Mouse (Mus musculus): Measurements from ENCODE around the gene Wdr82.
"Not testable (repeated sequence)": the region's sequence is repeated elsewhere in the genome, so short reads cannot be mapped to it uniquely, and the experiment has no call there.

Wdr82 gene

GRCm38 (mm10) chr9:106160426-106160825 is 10.3 kb upstream of the Wdr82 start:
- no peak for ATAC-seq (ENCODE audit: low TSS enrichment)

DNA sequence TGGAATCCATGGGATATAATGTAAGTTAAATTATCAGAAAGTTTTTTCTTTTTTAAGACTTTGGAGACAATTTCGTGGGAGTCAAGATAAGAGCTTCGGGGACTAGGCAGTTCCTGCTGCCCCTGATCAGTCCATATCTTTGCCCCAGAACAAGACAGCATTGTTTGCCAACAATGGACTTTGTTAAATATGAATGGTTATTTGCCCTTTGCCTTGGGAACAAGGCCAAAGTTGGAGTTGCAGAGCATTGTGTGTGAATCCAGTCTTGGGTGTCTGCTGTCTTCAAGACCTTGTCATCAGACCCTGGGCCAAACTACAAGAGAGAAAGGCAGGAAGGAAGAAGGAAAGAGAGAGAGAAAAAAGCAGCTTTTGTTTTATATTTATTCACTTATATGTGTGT is 4.0 kb upstream of the Wdr82 start:
- no peak for ATAC-seq (ENCODE audit: low TSS enrichment)

DNA sequence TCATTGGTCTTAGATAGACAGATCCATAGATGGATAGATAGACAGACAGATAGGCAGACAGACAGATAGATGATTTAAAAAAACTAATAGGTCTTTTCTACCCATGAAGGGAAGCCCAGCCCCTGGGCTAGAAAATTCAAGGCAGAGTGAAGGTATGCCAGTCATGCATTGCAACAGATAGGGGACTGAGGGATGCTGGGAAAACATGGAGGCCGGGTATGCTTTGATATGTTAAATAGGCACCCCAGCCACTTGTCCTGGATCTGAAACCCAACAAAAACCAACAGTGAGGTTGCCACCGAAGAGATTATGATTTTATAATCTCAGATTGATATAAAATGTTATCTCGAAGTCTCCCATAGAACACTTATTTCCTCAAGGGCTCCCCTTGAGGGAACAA is 3.5 kb upstream of the Wdr82 start:
- ATAC-seq (ENCODE audit: low TSS enrichment): no peak

GRCm38 (mm10) chr9:106167703-106168102 is 3.0 kb upstream of the Wdr82 start:
- ATAC-seq (ENCODE audit: low TSS enrichment): no peak

GRCm38 (mm10) chr9:106169006-106169405 is 1.7 kb upstream of the Wdr82 start:
- ATAC-seq (ENCODE audit: low TSS enrichment): not testable (repeated sequence)

GRCm38 (mm10) chr9:106169917-106170316 is 811 bp upstream of the Wdr82 start:
- no peak for ATAC-seq (ENCODE audit: low TSS enrichment)

- peak; percentile 5; the same call in 1 of the 2 replicates for ATAC-seq (ENCODE audit: low TSS enrichment)
These were observed 824 bp downstream of the Wdr82 start for GRCm38 (mm10) chr9:106171346-106172158.

GRCm38 (mm10) chr9:106172527-106172926 is 1.8 kb downstream of the Wdr82 start:
- ATAC-seq (ENCODE audit: low TSS enrichment): no peak

- ATAC-seq (ENCODE audit: low TSS enrichment): no peak
These were observed 2.6 kb downstream of the Wdr82 start for GRCm38 (mm10) chr9:106173363-106173762.

- ATAC-seq (ENCODE audit: low TSS enrichment): no peak
These were observed 4.9 kb downstream of the Wdr82 start for GRCm38 (mm10) chr9:106175552-106176200.

- ATAC-seq (ENCODE audit: low TSS enrichment): no peak
These were observed 6.0 kb downstream of the Wdr82 start for GRCm38 (mm10) chr9:106176769-106177168.

DNA sequence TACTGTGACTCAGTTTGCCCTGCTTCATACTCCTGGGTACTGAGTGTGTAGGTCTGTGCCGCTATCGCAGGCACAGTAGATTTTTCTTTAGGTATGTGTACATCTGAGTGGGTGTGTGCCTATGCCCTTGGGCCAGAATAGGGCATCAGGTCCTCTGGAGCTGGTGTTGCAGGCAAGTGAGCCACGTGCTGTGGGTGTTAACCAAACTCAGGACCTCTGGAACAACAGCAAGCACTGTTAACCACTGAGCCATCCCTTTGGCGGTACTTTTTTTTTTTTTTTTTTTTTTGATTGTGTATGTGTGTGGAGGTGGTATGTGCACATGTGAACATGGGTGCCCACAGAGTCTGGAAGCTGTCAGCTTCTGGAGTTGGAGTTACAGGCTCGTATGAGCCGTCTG is 7.1 kb downstream of the Wdr82 start:
- ATAC-seq (ENCODE audit: low TSS enrichment): no peak

- ATAC-seq (ENCODE audit: low TSS enrichment): no peak
These were observed 8.7 kb downstream of the Wdr82 start for GRCm38 (mm10) chr9:106179454-106179853.

DNA sequence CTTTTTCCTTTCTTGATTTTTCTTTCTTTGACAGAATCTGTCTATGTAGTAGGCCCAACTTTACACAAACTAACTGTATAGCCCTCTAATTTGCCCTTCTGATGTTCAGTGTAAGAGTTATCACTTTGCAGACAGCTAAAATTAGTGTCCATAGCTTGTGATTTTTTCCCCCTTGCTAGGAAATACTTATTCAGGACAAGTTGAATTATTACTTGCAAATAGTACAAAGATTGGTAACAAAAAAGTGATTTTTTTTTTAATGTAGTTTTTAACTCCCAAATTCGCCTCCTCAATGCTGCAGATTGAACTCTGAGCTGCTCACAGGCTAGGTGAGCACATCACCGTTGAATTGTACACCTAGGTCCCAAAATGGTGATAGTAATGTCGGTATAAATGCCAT is 9.2 kb downstream of the Wdr82 start:
- no peak for ATAC-seq (ENCODE audit: low TSS enrichment)

- ATAC-seq (ENCODE audit: low TSS enrichment): no peak
These were observed 11.4 kb downstream of the Wdr82 start for GRCm38 (mm10) chr9:106182146-106182545.

- ATAC-seq (ENCODE audit: low TSS enrichment): no peak
These were observed 13.3 kb downstream of the Wdr82 start for GRCm38 (mm10) chr9:106183996-106184395.

GRCm38 (mm10) chr9:106191355-106191754 is 20.6 kb downstream of the Wdr82 start:
- ATAC-seq (ENCODE audit: low TSS enrichment): no peak

DNA sequence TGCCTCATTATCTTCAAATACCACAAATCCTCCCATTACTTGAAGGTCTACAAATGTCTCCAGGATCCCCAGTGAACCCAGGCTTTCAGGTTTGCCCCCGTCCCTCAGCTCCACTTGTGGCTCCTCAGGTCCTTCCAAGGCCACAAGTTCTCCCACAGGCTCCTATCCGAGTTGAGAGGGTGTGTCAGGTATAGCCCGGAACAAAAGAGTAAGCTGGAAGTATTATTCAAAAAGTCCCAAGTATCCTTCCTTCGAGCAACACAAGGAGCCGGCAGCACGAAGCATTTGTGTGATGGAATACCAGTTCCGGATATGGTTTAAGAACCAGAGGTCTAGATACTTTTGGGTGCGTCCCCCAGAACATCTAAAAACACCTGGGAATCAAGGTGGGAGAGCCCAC is 21.3 kb downstream of the Wdr82 start:
- no peak for ATAC-seq (ENCODE audit: low TSS enrichment)

DNA sequence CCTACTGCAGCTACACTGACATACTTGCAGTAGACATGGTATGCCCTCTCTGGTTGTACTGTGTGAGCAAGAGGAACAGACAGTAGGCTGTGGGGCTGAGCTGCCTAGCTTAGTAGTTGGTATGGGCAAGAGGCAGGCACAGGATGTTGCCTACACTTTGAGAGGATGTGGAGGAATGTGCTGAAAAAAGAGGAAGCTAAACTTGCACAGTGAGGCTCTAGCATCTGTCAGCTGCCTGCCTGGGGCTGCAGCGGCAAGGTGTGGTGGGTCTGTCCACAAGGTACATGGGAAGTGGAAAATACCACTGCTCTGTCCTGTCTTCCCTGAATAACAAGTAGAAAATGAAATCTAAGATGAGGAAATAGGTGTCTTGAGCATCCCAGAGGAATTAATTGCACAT is 22.3 kb downstream of the Wdr82 start:
- peak; percentile 79 for ATAC-seq (ENCODE audit: low TSS enrichment)

- ATAC-seq (ENCODE audit: low TSS enrichment): peak; percentile 32
These were observed 23.4 kb downstream of the Wdr82 start for GRCm38 (mm10) chr9:106193930-106194807.

DNA sequence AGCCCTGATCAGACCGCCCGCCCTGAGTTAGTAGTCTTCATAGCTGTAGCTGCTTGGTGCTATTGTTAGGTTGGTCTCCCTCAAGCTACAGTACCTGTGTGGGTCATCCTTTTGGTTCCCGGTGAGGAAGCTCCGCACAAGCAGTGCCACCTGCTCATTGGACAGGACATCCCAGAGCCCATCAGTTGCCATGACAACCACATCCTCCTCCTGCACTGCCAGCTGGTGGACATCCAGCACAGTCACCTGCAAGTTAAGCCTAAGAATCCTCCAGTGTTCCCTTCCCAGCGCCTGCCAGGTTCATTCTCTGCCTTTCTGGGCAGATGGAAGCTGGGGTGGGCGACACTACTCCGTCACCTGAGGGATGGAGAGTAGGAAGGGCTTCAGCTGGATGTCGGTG is 25.0 kb downstream of the Wdr82 start:
- peak; percentile 17 for ATAC-seq (ENCODE audit: low TSS enrichment)

DNA sequence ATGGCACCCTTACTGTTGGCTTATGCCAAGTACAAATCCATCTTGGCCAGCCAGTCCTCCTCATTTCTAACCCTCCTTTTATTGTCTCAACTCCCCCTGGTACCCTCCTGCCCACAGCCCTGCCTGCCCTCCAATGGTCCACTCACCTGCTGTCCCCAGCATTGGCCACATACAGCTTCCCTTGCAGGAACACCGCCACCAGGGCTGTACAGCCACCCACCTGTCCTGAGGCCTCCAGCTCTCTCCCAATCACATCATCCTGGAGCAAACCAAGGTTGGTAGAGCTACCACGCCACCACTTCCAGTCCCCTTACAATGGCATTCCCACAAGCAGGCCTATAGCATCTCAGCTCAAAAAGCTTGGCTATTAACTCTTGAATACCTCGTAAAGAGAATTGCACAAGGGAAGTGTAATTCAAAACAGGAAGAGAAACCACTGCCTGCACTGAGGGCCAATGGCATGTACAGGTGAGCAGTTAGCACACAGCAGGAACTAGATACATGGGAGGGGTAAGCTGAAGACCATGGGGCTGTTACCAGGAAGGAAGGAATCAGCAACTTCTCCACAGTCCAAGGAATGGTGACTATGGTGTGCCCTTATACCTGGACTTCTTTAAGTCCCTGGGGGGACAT is 26.5 kb downstream of the Wdr82 start:
- ATAC-seq (ENCODE audit: low TSS enrichment): no peak
